Mouse (Mus musculus) hindbrain, embryonic 15.5 days (tissue): ENCODE data around the gene H2-Eb1. TPM values are rescaled to one million over a fixed set of nuclear protein-coding genes. Genes with fewer than 3 reads are reported as not detected.

Experiments
- ATAC-seq: fragments of 200-750 bp; cut with Nextera tagmentation; 2 replicates; pipeline ENCODE4 v1.8.0; 2017; ENCODE audit warnings: low read depth, moderate number of reproducible peaks, moderate TSS enrichment; ENCODE audit not compliant: low FRiP score
- H3K27ac ChIP-seq: fragments of 300-500 bp; sonication (generic); replicated peaks from 2 replicates; pipeline ENCODE4 v1.5.1; 2015; ENCODE audit warnings: mild to moderate bottlenecking, inconsistent platforms
- H3K27me3 ChIP-seq: fragments of 300-500 bp; sonication (generic); 2 replicates; pipeline ENCODE4 v1.6.1; 2015; ENCODE audit warnings: control low read depth, inconsistent platforms
- H3K36me3 ChIP-seq: fragments of 300-500 bp; sonication (generic); 2 replicates; pipeline ENCODE4 v1.6.1; 2015; ENCODE audit warnings: control low read depth, inconsistent platforms
- H3K4me1 ChIP-seq: fragments of 300-500 bp; sonication (generic); replicated peaks from 2 replicates; pipeline ENCODE4 v1.6.1; 2015; ENCODE audit warnings: control low read depth, inconsistent platforms
- H3K4me2 ChIP-seq: fragments of 300-500 bp; sonication (generic); 2 replicates; pipeline ENCODE4 v1.6.1; 2015; ENCODE audit warnings: moderate library complexity, mild to moderate bottlenecking, inconsistent platforms
- H3K4me3 ChIP-seq: fragments of 300-500 bp; sonication (generic); 2 replicates; pipeline ENCODE4 v1.5.1; 2015; ENCODE audit warnings: mild to moderate bottlenecking, inconsistent platforms
- H3K9ac ChIP-seq: fragments of 300-500 bp; sonication (generic); 2 replicates; pipeline ENCODE4 v1.6.1; 2015; ENCODE audit warnings: inconsistent platforms
- H3K9me3 ChIP-seq: fragments of 300-500 bp; sonication (generic); 2 replicates; pipeline ENCODE4 v1.6.1; 2016; ENCODE audit warnings: control low read depth, inconsistent platforms
- WGBS: fragments of 180-500 bp; shearing (Covaris S2); methylation state at CpG from one replicate; pipeline ENCODE4 v1.1.7; 2015; 5-methylcytosine and 5-hydroxymethylcytosine counted together
- polyA plus RNA-seq: library from polyadenylated mRNA; unstranded; fragments of >200 nt; fragmentation: Nextera tagmentation; extraction: Ambion mirVana; gene quantifications from 2 replicates; pipeline ENCODE4 v1.2.1, GENCODE M21; 2015

Gene H2-Eb1
- polyA plus RNA-seq, 1 experiment from 2014 or later: 3.4 TPM

DNA sequence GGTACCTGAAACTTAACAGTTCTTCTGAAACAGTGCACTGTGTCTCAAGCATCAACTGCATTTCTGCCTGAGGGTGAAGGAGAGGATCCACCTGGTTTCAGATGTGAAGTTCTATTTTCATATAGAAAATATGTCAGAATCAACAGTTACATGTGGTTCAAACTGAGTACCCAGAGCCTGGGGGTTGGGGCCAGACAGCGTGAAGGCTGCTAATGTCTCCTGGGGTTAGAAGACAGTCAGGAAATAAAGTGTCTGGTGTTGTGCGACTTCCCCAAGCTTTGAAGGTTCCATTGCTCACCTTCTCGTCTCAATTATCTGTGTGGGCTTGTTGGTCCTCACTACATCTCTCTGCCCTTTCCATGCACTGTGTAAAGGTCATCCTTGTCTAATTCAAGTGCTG is 20.7 kb downstream of the H2-Eb1 start:
- no peak overlapping the region for H3K4me2 ChIP-seq
- 71% methylated on average over 3 of the region's 3 CpGs for WGBS

DNA sequence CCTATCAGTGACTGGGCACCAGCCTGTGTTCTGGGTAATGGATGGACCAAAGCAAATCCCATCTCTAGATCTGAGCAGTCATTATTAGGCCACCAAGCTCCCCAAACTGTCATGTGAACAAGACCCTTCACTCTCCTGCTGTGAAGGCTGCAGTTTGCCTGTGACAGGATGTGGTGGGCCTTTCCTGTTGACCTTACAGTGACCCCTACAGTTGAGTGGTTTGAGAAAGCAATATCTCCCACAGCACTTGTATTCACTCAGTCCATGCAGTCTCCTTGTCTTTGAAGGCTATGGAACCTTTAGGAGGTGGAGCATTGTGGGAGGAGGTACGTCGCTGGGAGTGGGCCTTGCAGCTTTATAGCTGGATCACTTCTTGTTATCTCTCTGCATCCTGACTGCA is 24.1 kb downstream of the H2-Eb1 start:
- H3K27me3 ChIP-seq: no peaks in the 10 kb centered on the region
- no peak overlapping the region for H3K27ac ChIP-seq
- no peaks in the 10 kb centered on the region for H3K4me1 ChIP-seq
- H3K4me3 ChIP-seq: no peak overlapping the region
- ATAC-seq: no peak
- no peaks in the 10 kb centered on the region for H3K9me3 ChIP-seq
- H3K4me2 ChIP-seq: no peak overlapping the region
- no peaks in the 10 kb centered on the region for H3K36me3 ChIP-seq
- no peak overlapping the region for H3K9ac ChIP-seq
- 71% methylated on average over 2 of the region's 2 CpGs for WGBS

More for the DNA sequence above, 20.7 kb downstream of the H2-Eb1 start:
- Histone ChIP-seq H3K4me3 (no peak overlapping the region), H3K9ac (no peak overlapping the region), H3K36me3 (no peaks in the 10 kb centered on the region), H3K4me1 (no peaks in the 10 kb centered on the region), H3K9me3 (no peaks in the 10 kb centered on the region), H3K27me3 (no peaks in the 10 kb centered on the region), H3K27ac (no peak overlapping the region)
- ATAC-seq: no peak

DNA sequence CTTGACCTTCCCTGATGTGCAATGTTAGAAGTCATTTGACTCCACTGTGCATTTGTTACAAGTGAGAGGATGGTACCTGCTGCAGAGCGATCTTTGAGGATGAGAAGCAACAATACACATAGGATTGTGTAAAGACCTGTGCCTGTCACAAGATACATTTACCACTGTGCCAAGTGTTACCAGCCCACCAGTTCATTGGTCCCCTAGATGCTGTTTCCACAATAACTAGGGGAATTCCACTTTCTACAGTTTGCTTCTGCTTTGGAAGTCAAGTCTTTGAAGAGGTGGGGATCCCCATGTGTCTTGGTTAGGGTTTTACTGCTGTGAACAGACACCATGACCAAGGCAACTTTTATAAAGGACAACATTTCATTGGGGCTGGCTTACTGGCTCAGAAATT is 25.5 kb downstream of the H2-Eb1 start:
- 100% methylated on average over 1 of the region's 1 CpGs for WGBS
- Histone ChIP-seq H3K27me3 (no peaks in the 10 kb centered on the region), H3K9ac (no peak overlapping the region), H3K9me3 (no peaks in the 10 kb centered on the region), H3K36me3 (no peaks in the 10 kb centered on the region), H3K4me1 (no peaks in the 10 kb centered on the region), H3K4me2 (no peak overlapping the region), H3K4me3 (no peak overlapping the region), H3K27ac (no peak overlapping the region)
- no peak for ATAC-seq

DNA sequence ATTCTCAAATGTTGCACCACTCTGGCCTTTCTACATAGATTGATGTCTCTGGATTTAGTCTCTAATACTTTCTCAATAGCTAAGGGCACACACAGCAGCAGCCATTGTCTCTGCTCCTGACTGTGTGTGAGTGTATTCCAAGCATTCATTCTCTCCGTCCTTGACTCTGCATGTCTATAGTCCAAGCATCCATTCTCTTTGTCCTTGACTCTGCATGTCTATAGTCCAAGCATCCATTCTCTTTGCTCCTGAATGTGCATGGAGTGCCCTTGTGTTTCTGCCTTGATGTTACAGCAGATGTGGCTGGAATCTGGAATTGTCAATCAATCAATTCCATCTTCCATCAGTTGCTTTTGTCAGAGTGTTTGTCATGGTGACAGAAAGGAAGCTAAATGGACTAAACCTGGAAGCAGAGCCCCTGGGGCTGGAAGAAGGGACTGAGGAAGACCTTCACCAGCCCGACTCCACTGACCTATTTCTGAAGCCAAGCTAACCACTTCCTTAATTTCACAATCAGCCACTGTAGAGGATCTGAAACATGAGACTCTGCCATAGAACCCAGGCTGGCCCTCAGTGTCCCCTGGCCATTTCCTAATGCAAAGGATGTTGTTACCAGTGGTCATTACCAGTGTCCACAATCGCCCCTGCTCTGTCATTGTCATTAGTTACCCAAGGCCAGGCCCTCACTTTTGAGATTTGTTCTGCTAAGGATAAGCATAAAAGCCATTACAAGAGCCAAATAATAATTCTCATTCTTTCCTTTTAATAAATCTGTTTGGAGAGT is 35.1 kb downstream of the H2-Eb1 start:
- Histone ChIP-seq H3K36me3 (no peaks in the 10 kb centered on the region), H3K27me3 (no peaks in the 10 kb centered on the region), H3K9ac (no peak overlapping the region), H3K9me3 (no peaks in the 10 kb centered on the region), H3K27ac (no peak overlapping the region), H3K4me3 (no peak overlapping the region), H3K4me1 (no peaks in the 10 kb centered on the region), H3K4me2 (no peak overlapping the region)
- ATAC-seq: no peak
- WGBS: 37% methylated on average over 3 of the region's 3 CpGs

DNA sequence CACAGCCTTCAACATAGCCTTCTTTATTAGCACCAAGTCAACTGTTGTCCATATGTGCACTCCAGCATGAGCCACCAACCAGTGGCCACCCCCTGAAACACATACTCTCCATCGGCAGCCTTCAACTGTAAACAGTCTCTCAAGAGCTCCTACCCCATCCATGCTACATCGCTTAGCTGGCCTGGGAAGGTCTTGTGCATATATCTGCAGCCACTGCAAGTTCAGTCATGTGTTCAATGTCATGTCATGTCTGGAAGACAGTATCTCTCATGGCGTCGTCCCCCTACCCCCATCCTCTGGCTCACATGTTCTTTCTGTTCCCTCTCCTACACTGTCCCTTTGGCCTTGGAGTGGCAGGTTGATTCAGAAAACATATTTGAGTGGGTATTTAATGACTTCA is 39.2 kb downstream of the H2-Eb1 start:
- Histone ChIP-seq H3K27me3 (no peaks in the 10 kb centered on the region), H3K27ac (no peak overlapping the region), H3K9ac (no peak overlapping the region), H3K4me2 (no peak overlapping the region), H3K4me1 (no peaks in the 10 kb centered on the region), H3K9me3 (no peaks in the 10 kb centered on the region), H3K36me3 (no peaks in the 10 kb centered on the region), H3K4me3 (no peak overlapping the region)
- 92% methylated on average over 4 of the region's 4 CpGs for WGBS
- no peak for ATAC-seq

DNA sequence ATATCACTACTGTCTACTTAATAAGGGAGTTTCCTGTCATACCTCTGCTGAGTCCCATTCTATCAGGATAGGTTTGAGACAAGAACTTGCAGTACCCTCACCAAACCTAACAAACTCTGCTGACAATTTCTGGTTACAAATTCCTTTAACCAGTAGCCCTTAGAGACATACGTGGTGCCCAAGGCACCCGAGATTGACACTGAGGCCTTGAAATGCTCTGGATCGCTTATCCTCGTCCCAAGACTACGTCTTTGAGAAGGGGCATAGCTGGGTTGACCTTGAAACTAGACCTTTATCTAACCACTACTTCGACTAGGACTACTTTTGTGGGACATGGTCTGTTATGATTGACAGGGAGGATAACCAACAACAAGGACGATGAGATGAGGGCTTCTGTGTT is 39.8 kb downstream of the H2-Eb1 start:
- no peaks in the 10 kb centered on the region for H3K27me3 ChIP-seq
- H3K27ac ChIP-seq: no peak overlapping the region
- H3K4me3 ChIP-seq: no peak overlapping the region
- 90% methylated on average over 7 of the region's 7 CpGs for WGBS
- H3K4me1 ChIP-seq: no peaks in the 10 kb centered on the region
- no peak for ATAC-seq
- no peaks in the 10 kb centered on the region for H3K36me3 ChIP-seq
- no peak overlapping the region for H3K9ac ChIP-seq
- no peak overlapping the region for H3K4me2 ChIP-seq
- H3K9me3 ChIP-seq: no peaks in the 10 kb centered on the region

DNA sequence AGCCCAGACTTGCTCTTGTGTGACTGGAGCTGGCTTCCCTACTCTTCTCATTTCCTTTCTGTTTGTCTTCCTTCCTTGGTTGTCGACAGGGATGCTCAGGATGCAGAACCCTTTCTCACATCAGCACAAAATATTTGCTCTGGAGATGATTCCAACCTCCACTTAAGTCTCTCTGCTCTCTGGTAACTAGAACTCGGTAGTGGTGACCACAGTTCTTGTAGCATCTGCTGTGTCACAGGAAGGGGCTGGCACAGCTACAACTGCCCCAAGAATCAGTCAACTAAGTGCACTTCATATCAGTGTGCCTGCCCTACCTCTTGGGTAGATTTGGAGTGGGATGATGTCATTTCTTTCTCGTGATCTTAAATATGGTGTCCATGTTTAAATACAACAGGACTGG is 40.4 kb downstream of the H2-Eb1 start:
- Histone ChIP-seq H3K4me2 (no peak overlapping the region), H3K36me3 (no peaks in the 10 kb centered on the region), H3K4me1 (no peaks in the 10 kb centered on the region), H3K27ac (no peak overlapping the region), H3K9me3 (no peaks in the 10 kb centered on the region), H3K9ac (no peak overlapping the region), H3K4me3 (no peak overlapping the region), H3K27me3 (no peaks in the 10 kb centered on the region)
- WGBS: 74% methylated on average over 3 of the region's 3 CpGs
- no peak for ATAC-seq

DNA sequence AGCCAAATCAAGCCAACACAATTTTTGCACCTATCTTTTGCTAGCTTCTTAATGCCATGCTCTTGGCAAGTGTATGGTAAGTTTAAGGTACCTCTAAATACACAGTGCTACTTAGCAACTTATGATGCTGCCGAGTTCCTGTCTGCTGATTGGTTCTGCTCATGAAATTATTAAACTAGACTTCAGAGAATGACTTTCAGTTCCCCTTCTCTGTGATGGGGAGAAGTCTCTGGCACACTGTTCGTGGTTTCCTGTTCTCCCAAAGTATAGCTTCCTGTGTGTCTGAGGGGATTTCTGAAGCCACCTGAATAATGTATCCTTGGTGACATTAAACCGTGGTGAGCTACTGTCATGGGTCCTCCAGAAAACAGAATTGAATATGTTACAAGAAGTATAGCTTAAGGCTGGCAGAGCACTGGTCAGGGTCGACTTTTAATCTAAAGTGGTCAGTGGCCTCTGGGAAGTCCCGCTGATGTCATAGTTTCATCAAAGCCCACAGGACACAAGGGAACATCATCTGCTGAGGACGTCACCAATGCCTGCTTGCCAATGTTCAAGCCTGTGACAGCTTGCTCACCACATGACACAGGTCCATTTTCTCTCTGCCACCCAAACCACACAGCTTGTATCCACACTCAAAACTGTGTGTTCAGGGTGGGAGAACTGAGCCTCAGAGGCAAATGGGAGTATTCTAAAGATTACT is 42.1 kb downstream of the H2-Eb1 start:
- Histone ChIP-seq H3K4me1 (no peaks in the 10 kb centered on the region), H3K27me3 (no peaks in the 10 kb centered on the region), H3K27ac (no peak overlapping the region), H3K9ac (no peak overlapping the region), H3K4me3 (no peak overlapping the region), H3K36me3 (no peaks in the 10 kb centered on the region), H3K9me3 (no peaks in the 10 kb centered on the region), H3K4me2 (no peak overlapping the region)
- no peak for ATAC-seq
- WGBS: 79% methylated on average over 6 of the region's 6 CpGs

DNA sequence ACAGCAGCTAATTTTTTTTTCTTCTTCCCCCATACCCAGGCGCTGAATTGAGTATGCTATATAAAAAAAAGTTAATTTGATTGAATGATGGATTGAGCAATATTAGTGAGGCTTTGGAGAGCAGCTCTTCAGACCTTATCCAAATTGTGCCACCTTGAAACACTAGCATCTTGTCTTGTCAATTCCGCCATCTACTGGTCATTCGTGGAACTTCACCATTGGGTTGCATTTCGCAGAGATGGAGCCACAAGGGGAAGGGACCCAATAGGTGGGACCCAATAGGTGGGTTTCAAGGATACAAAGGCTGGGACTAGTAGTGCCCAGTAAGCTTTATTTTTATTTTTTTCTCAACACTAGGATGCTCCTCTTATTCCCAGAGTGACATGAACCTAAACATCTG is 43.8 kb downstream of the H2-Eb1 start:
- Histone ChIP-seq H3K27me3 (no peaks in the 10 kb centered on the region), H3K4me1 (no peaks in the 10 kb centered on the region), H3K4me2 (no peak overlapping the region), H3K36me3 (no peaks in the 10 kb centered on the region), H3K27ac (no peak overlapping the region), H3K9ac (no peak overlapping the region), H3K4me3 (no peak overlapping the region), H3K9me3 (no peaks in the 10 kb centered on the region)
- peak; percentile 11; the same call in 1 of the 2 replicates for ATAC-seq
- WGBS: 3% methylated on average over 4 of the region's 4 CpGs

DNA sequence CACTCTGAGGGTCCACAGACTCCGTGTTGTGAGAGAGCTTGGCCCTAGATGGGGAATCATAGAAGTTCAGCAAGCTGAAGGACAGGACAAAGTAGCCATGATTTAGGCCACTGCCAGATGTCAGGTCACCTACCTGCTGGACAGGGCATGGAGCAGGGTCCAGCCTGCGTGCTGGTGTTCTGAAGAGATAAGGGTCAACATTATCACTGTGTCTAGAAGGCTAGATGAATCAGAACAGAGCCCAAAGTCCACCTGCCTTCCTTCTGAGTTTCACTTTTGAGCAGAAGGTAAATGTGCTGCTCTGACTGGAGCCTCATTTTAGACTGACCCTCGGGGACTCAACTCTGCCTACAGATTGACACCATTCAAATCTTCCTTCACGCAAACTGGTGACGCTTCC is 48.9 kb downstream of the H2-Eb1 start, which contains the start of gene Btnl2:
Gene Btnl2, plus strand, starts transcription at position 284 of the 400 bp plus-strand sequence.
- no peaks in the 10 kb centered on the region for H3K9me3 ChIP-seq
- 88% methylated on average over 5 of the region's 5 CpGs for whole genome bisulfite sequencing
- no peaks in the 10 kb centered on the region for H3K36me3 ChIP-seq
- no peaks in the 10 kb centered on the region for H3K27me3 ChIP-seq
- H3K27ac ChIP-seq: no peak within 1 kb of the TSS
- H3K4me2 ChIP-seq: no peak within 1 kb of the TSS
- no peak for ATAC-seq
- H3K9ac ChIP-seq: no peak within 1 kb of the TSS
- H3K4me1 ChIP-seq: no peaks in the 10 kb centered on the region
- no peak within 1 kb of the TSS for H3K4me3 ChIP-seq

DNA sequence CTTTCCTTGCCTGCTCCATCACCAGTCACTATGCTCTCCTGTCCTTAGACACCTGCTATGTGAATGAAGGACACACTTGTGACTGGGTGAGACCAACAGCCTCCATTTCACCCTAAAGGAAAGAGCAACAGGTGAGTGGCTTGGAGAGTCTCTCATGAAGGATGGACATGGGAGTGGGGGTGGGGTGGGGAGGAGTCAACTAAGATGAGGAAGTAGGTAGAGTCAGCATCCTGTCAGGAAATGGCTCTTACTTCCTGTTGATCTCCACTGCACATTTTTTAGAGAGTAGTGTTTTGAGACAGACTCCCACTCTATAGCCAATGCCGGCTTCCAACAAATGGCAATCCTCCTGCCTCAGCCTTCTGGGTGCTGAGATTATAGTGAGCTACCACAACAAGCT is 49.3 kb downstream of the H2-Eb1 start:
- no peaks in the 10 kb centered on the region for H3K27me3 ChIP-seq
- H3K9ac ChIP-seq: no peak overlapping the region
- no peak for ATAC-seq
- no peaks in the 10 kb centered on the region for H3K4me1 ChIP-seq
- no peaks in the 10 kb centered on the region for H3K36me3 ChIP-seq
- no peak overlapping the region for H3K27ac ChIP-seq
- no peaks in the 10 kb centered on the region for H3K9me3 ChIP-seq
- no peak overlapping the region for H3K4me2 ChIP-seq
- no peak overlapping the region for H3K4me3 ChIP-seq
- 94% methylated on average over 1 of the region's 1 CpGs for WGBS

DNA sequence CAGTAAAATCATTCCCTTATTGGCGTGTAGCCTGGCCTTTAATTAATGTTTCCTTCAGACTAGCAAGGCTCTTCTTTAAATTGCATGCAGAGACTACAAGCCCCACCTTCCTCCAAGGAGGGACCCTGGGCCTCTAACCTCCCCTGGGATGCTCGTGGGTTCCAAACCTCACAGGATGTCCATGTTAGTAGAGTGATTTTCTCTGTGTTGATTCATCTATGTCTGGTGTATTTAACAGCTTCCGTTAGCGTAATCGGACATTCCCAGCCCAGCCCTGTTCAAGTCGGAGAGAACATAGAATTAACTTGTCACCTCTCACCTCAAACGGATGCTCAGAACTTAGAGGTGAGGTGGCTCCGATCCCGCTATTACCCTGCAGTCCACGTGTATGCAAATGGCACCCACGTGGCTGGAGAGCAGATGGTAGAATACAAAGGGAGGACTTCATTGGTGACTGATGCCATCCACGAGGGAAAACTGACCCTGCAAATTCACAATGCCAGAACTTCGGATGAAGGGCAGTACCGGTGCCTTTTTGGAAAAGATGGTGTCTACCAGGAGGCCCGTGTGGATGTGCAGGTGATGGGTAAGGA is 57.4 kb downstream of the H2-Eb1 start:
- ATAC-seq: no peak

More for the DNA sequence above, 57.4 kb downstream of the H2-Eb1 start:
- Histone ChIP-seq H3K36me3 (no peaks in the 10 kb centered on the region), H3K9me3 (no peaks in the 10 kb centered on the region), H3K4me2 (no peak overlapping the region), H3K4me1 (no peaks in the 10 kb centered on the region), H3K4me3 (no peak overlapping the region), H3K27ac (no peak overlapping the region), H3K27me3 (no peaks in the 10 kb centered on the region), H3K9ac (no peak overlapping the region)
- 85% methylated on average over 15 of the region's 15 CpGs for WGBS
